Mouse (Mus musculus) bone marrow macrophage, adult 2 months (primary cell): ENCODE measurements around the gene Hist1h2bp. TPM values are rescaled to one million over a fixed set of nuclear protein-coding genes. Genes with fewer than 3 reads are reported as not detected.
"Not testable (repeated sequence)": the region's sequence is repeated elsewhere in the genome, so short reads cannot be mapped to it uniquely, and the experiment has no call there.

Experiments
- H3K27ac ChIP-seq: 2 replicates; pipeline ENCODE4 v1.5.1; 2012; ENCODE audit warnings: low read depth, low read length; ENCODE audit not compliant: insufficient read depth
- H3K4me1 ChIP-seq: 2 replicates; pipeline ENCODE4 v1.6.1; 2012; ENCODE audit warnings: low read length; ENCODE audit not compliant: control insufficient read depth, insufficient read depth
- H3K4me3 ChIP-seq: 2 replicates; pipeline ENCODE4 v1.5.1; 2012; ENCODE audit warnings: mild to moderate bottlenecking, low read length, moderate library complexity; ENCODE audit not compliant: insufficient read depth
- CTCF ChIP-seq: IDR thresholded peaks from 2 replicates; pipeline ENCODE4 v1.5.1; 2012; ENCODE audit warnings: low read depth, mild to moderate bottlenecking, low read length, moderate library complexity
- POLR2A ChIP-seq: IDR thresholded peaks from 2 replicates; pipeline ENCODE4 v1.6.1; 2012; ENCODE audit warnings: mild to moderate bottlenecking, low read depth, low read length, borderline replicate concordance
- polyA plus RNA-seq: library from polyadenylated mRNA; stranded (reverse); fragments of >200 nt; gene quantifications from 2 replicates; pipeline ENCODE4 v1.2.4, GENCODE M21; 2012; ENCODE audit not compliant: missing spikeins, insufficient read depth, insufficient read length

The Hist1h2bp gene
- polyA plus RNA-seq, 1 experiment = not detected

- Histone ChIP-seq H3K27ac (peak overlapping the region; percentile 89), H3K4me1 (peaks cover 20% of the 10 kb centered on the region), H3K4me3 (no peak overlapping the region)
- TF ChIP-seq CTCF (no peak), POLR2A (no peak)
Measured at GRCm38 (mm10) chr13:21784311-21784710, 3.0 kb upstream of the Hist1h2bp start.

GRCm38 (mm10) chr13:21786189-21786898, 917 bp upstream of the Hist1h2bp start:
- peaks cover 18% of the 10 kb centered on the region for H3K4me1 ChIP-seq
- TF ChIP-seq POLR2A (no peak), CTCF (no peak)

GRCm38 (mm10) chr13:21787760-21788593, 716 bp downstream of the Hist1h2bp start:
- Histone ChIP-seq H3K4me3 (peak overlapping the region; percentile 38), H3K27ac (peak overlapping the region; percentile 67), H3K4me1 (peaks cover 24% of the 10 kb centered on the region)
- TF ChIP-seq POLR2A = no peak
- TF ChIP-seq CTCF = no peak

More at GRCm38 (mm10) chr13:21786189-21786898, 917 bp upstream of the Hist1h2bp start:
- Histone ChIP-seq H3K4me3 (peak overlapping the region; percentile 58), H3K27ac (peak overlapping the region; percentile 86)

- no peak overlapping the region for H3K27ac ChIP-seq
- H3K4me3 ChIP-seq = no peak overlapping the region
- peaks cover 20% of the 10 kb centered on the region for H3K4me1 ChIP-seq
- TF ChIP-seq POLR2A (no peak), CTCF (no peak)
Measured at GRCm38 (mm10) chr13:21789925-21790324, 2.7 kb downstream of the Hist1h2bp start.

GRCm38 (mm10) chr13:21790601-21791283, 3.5 kb downstream of the Hist1h2bp start:
- H3K27ac ChIP-seq = no peak overlapping the region
- H3K4me3 ChIP-seq = no peak overlapping the region
- no peak for TF ChIP-seq CTCF
- no peak for TF ChIP-seq POLR2A
- peaks cover 18% of the 10 kb centered on the region for H3K4me1 ChIP-seq

GRCm38 (mm10) chr13:21795584-21795983, 8.3 kb downstream of the Hist1h2bp start:
- Histone ChIP-seq H3K4me1 (peaks cover 6% of the 10 kb centered on the region), H3K27ac (no peak overlapping the region), H3K4me3 (no peak overlapping the region)
- no peak for TF ChIP-seq CTCF

- not testable (repeated sequence) for H3K27ac ChIP-seq, H3K4me3 ChIP-seq, H3K4me1 ChIP-seq
Measured at GRCm38 (mm10) chr13:21797163-21797562, 9.9 kb downstream of the Hist1h2bp start.

GRCm38 (mm10) chr13:21803058-21803457, 15.8 kb downstream of the Hist1h2bp start:
- H3K27ac ChIP-seq, H3K4me1 ChIP-seq, H3K4me3 ChIP-seq: not testable (repeated sequence)

- H3K4me1 ChIP-seq, H3K4me3 ChIP-seq: not testable (repeated sequence)
Measured at GRCm38 (mm10) chr13:21810073-21810472, 22.8 kb downstream of the Hist1h2bp start, which contains the start of the genes Hist1h2bq and Hist1h2ao. Gene Hist1h2bq, minus strand, starts transcription at chr13:21810197. Gene Hist1h2ao, plus strand, starts transcription at chr13:21810465.

GRCm38 (mm10) chr13:21811074-21811473, 23.8 kb downstream of the Hist1h2bp start:
- H3K4me1 ChIP-seq = not testable (repeated sequence)

More at GRCm38 (mm10) chr13:21810073-21810472, 22.8 kb downstream of the Hist1h2bp start, which contains the start of the genes Hist1h2bq and Hist1h2ao:
- H3K27ac ChIP-seq = not testable (repeated sequence)

GRCm38 (mm10) chr13:21811539-21811938, 24.3 kb downstream of the Hist1h2bp start, which contains the start of gene Hist1h4m:
Gene Hist1h4m, plus strand, starts transcription at chr13:21811746.
- H3K4me3 ChIP-seq = peak within 1 kb of the TSS; percentile 17
- peak within 1 kb of the TSS; percentile 53 for H3K27ac ChIP-seq
- H3K4me1 ChIP-seq = not testable (repeated sequence)

More at GRCm38 (mm10) chr13:21811074-21811473, 23.8 kb downstream of the Hist1h2bp start:
- not testable (repeated sequence) for H3K27ac ChIP-seq, H3K4me3 ChIP-seq

- Histone ChIP-seq H3K27ac (peak overlapping the region; percentile 53), H3K4me3 (peak overlapping the region; percentile 17)
- not testable (repeated sequence) for H3K4me1 ChIP-seq
Measured at GRCm38 (mm10) chr13:21812092-21812491, 24.8 kb downstream of the Hist1h2bp start.

- H3K27ac ChIP-seq, H3K4me3 ChIP-seq: not testable (repeated sequence)
- peaks cover 10% of the 10 kb centered on the region for H3K4me1 ChIP-seq
Measured at GRCm38 (mm10) chr13:21820082-21820890, 33.0 kb downstream of the Hist1h2bp start.
